Mouse (Mus musculus) B cell, adult 2 months (primary cell): ENCODE measurements at regions not wholly inside any gene's neighbourhood (a gene's known extent, or its start where the extent isn't known, plus 50 kb on each side); places are given as distances from the start of the nearest gene placed in this dataset.

ENCODE experiments used
- DNase-seq, 2 experiments: peaks; one replicate each; pipeline ENCODE4 v3.0.0; 2022

DNA sequence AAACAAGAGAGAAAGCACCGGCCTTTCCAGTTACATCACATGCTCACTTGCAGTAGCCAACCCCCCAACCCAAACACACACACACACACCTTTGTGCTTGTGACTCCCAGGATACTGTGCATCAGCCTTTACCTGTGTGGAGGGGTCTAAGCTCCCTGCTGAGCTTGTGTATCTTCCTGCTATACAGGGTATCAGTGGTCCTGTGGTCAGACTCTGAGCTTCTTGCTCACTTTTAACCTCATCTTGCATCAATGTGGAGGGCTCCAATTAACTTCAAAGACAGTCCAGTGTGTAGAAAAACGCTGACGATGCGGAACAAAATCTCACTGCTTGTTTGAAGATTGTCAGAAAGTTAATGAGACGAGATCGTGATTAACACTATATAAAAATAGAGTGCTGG lies 71.4 kb upstream of the Gypa start:
- DNase-seq, result no peak

GRCm38 (mm10) chr8:80416121-80416520 lies 77.5 kb upstream of the Gypa start:
- no peak for DNase-seq

GRCm38 (mm10) chr8:80399594-80400207 lies 93.9 kb upstream of the Gypa start:
- no peak for DNase-seq

DNA sequence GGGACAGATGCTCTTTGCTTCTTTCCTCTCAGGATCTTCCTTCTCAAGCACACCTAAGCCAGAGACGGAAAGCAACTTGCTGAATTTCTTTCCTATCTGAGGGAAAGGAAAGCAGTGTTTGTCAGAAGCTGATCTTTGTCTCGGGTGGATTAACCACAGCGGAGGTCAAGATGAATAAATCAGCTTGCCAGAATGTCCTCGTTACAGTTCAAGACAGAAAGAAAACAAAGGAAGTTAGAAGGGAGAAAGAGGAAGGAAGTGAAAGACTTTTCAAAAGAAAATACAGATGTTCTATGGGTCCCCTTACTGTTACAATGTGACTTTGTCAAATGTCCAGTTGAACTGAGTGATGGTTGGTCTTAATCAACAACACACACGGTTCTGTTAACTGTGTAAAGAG lies 98.6 kb upstream of the Gypa start:
- DNase-seq, result no peak

DNA sequence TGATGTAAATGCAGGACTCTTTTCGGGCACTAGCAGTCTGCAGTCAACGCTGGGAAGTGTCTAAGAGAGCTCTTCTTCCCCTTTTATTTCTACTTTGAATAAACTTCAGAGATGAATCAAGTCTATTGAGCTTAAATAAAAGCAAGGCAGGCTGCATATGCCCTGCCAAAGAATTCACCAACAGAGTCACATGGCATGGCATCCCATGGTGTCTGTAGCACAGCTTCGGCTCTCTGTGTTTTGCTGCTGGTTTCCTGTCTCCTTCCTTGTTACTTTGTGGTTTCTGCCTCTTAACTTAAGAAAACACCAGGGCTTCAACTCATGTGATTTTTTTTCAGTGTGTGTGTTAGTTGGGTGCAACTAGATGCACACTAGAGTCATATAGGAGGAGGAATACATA lies 100.5 kb upstream of the Gypa start:
- DNase-seq, result peak in 1 of 2 experiments; percentile 5

DNA sequence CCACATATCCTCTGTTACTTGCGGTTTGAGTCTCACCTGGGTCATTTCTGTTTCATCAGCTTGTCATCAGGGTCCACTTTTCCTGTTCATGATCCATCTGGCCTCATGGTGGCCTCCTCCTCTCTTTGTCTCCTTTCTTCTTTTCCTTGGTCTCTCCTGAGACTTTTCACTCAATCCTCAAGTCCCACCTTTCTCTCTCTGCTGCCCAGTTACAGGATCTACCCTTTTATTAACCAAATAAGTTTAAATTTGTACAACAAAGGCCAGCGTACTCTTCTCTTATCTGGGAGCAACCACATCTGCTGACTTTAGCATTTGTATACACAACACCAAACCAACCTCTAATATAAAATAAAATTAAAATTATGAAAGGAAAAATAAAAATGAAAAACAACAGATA lies 124.4 kb upstream of the Gypa start:
- no peak for DNase-seq

DNA sequence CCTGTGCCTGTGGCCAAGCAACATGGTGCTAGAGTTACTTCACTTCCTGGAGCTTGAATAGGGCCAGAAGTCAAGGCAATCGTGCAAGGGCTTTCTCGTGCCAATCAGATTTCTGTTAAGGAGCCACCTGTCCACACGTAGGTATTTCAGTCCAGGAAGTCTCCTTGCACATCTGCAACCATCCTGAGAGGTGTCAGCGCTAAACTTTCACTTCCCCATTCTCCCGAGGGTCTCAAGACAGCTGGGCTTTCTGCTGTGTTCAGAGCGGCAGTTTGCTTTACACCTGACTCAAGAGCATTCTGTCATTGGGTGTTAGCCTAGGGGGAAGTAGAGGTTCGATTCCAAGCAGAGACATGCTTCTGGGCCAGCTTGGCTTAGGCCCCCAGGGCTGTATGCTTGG lies 129.5 kb upstream of the Gypa start:
- peak; percentile 45 to 58 for DNase-seq

DNA sequence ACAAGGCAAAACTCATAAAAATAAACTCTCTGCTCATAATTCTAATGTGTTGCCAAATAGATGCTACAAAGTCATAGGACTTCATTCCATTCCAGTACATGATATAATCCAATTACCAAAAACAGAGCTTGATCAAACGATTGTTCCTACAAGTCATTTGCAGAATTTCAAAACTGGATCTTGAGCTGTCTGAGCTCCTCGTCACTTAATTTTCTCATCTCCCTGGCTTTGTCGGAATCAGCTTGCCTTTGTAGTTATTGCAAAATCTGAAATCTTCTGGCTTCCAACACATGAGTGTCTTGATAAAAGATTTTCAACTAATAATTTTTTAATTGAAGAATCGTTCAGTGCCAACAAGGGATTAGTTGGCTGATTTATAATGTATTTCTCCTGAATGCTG lies 150.3 kb upstream of the Gypa start:
- DNase-seq, result no peak

- no peak for DNase-seq
Measured at GRCm38 (mm10) chr8:80337872-80338271, 155.7 kb upstream of the Gypa start.

- no peak for DNase-seq
Measured at GRCm38 (mm10) chr8:80328676-80329075, 164.9 kb upstream of the Gypa start.

DNA sequence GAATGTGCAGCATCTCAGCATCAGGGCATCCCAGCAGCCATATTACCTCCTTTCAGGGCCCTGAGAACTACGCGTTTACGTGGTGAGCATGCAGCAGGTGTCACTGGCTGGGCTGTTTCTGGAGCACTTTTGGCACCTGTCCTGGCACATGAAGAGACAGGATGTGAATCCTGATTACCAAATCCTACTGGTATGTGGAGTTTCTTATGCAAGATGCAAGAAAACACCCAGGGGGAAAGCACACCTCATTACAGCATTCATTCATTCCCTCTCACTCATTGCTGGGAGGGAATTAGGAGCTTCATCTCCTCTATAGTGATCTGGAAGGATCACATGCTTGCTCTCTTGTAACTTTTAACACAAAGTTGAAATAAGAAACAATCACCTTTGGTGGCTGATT lies 167.7 kb upstream of the Gypa start:
- DNase-seq, result no peak

DNA sequence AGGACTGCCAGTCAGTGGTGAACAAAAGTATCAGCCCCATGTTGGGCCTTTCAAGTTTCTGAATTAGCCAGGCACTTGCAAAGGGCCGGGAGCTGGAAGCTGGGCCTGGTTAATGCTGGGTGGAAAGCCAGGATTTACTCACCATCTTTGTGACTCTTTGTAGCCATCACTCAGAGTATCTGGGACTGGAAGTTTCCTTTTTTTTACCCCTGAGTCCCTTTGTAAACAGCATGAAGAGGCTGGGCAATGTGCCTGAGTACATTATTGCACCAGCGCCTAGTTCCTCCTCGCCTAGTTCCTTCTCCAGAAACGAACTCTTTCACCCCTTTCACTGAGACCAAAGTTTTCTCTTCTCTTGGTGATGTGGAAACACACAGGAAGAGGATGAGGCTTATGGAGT lies 168.4 kb upstream of the Gypa start:
- DNase-seq, result no peak

DNA sequence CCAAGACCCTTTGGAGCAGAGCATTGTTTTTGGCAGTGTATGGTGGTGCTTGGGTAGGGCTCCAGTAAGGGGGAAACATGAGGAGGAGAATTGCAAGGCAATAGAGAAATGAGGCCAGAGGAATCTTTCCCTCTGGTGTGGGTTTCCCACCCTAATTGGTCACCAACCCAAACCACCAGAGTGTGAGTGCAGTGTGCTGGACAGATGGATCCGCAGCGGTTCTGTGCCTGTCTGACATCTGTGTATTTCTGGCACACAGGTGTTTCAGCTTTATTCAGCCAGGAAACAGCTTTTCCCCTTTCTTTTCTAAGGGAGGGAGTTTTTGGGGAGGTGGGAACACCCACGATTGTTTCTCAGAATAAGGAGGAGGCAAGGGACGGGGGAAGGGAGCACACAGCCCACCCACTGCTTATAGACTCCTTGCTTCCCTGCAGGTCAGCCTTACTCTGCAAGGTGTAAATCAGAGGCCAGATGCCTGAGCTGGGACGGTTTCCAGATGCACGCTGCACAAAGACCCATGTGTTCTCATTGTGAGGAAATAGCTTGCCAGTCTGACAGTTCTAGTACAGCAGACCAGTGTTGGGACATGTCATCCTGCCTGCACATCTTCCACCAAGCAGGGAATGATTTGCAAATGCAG lies 175.2 kb upstream of the Gypa start:
- DNase-seq, result no peak

GRCm38 (mm10) chr8:80315371-80315770 lies 178.2 kb upstream of the Gypa start:
- DNase-seq, result no peak

GRCm38 (mm10) chr8:80314826-80315225 lies 178.8 kb upstream of the Gypa start:
- no peak for DNase-seq

DNA sequence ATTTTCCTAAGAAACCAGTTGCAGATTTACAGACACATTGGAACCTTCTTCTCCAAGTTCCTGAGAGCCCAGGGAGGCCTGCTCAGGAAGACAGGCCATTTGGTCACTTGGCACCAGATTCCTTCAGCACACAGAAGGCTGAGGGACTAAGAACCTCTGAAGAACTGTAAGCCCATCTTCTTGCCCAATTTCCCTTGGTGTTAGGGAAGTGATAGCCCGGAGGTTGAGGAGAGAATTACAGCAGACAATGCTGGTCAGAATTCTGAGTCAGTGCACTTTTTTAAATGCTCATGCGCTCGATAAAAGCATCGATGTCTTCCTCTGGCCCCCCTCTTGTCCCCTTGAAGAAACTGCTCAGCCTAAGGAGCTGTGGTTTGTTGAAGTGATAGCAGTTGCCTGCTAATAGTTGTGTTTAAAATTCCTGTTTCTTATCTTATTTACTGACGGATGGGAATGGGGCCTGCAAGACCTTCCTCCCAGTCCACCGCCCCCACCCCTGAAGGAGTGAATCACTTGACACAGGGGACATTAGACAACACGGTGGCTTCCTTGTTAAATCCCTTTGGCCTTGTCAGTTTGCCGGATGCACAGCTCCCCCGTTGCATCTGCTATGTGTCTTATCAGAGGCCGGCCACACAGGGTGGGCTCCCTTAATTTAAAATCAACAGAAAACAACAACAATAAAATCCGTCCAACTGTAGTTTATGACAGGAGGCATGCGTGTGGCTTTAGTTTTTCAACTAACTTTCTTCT lies 179.5 kb upstream of the Gypa start:
- DNase-seq, result no peak

DNA sequence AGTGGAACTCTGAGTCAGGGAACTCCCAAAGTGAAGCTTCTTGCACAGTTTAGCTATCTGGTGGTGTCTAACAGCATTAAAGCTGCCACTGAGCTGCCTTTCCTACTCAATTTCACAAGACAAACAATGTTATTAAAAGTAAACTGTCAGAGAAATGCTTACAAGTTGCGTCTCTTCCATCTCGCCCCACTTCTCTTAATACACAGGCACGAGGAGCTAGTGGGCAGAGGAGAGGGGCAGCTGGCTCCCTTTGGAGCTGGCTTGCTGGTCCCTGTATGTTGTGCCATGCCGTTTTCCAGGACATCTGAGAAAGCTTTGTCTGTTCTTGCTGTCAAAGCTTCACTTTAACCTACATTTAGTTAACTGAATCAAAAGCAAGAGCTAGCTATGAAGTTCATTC lies 185.8 kb upstream of the Gypa start:
- no peak for DNase-seq

DNA sequence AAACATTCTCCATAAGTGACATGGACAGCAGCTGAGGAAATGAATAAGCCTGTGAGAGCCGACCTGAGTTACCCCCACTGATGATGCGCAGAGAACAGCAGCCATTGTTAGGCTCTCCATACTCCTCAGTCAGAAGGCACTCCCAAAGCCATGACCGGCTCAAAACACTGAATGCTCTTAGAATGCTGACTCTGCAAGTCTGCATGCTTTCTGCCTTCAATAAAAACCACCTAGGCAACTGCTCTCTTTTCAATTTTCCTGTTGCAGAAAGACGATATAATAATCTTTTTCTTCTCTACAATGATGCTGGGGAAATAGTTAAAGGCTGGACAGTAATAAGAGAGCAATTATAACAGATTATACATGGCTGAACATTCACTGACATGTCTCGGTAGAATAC lies 195.0 kb upstream of the Gypa start:
- no peak for DNase-seq

DNA sequence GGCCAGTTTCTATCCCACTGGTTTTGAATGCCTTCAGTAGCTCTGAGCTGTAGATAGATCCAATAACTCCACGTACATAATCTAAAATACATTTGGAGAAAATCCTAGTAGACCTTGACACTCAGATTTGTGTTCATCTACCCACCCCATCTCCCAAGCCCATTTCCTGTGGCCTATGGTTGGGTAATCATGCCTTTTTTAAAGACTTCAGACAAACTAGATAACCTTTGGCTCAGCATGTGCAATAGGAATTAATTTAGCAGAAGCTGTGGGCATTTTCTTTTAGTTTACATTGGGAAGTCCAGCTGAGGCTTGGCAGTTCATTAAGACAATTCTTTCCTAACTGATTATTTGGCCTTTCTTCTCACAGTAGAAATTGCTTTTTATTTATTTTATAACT lies 203.3 kb upstream of the Gypa start:
- DNase-seq, result no peak

- no peak for DNase-seq
Measured at GRCm38 (mm10) chr8:80289282-80289681, 204.3 kb upstream of the Gypa start.

- no peak for DNase-seq
Measured at GRCm38 (mm10) chr8:80268910-80269460, 211.2 kb upstream of the Hhip start.

GRCm38 (mm10) chr8:80264915-80265314 lies 207.1 kb upstream of the Hhip start:
- DNase-seq, result no peak

- no peak for DNase-seq
Measured at GRCm38 (mm10) chr8:80263468-80263945, 205.7 kb upstream of the Hhip start.

- no peak for DNase-seq
Measured at GRCm38 (mm10) chr8:80262911-80263310, 205.1 kb upstream of the Hhip start.
